Mouse (Mus musculus): ENCODE measurements around the gene Cdk9.

DNA sequence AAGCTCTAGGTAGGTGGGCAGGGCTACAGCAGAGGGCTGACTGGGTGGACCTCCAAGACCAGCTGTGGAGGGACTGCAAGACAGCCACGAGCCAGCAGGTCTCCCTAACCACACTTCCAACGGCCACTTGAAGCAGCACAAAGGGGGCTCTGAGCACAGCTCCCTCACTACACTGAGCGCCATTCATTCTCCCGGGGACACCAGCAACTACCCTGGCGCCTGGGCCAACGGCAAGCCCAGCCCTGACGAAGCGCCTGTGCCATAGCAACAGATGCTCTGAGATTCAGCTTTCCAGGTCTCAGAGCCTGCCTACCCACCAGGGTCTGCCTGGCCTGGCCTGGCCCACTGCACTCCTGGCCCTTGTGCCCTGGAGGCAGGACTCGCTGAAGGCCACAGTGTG is 5.9 kb upstream of the Cdk9 start:
- TF ChIP-seq CTCF (IDR thresholded peaks at IDR 0.05; ENCODE audit: low read depth): no peak
- no peak for TF ChIP-seq EP300 (IDR thresholded peaks at IDR 0.05; ENCODE audit: low read depth)

Data from liver, embryonic 14.5 days (tissue).